ENCODE assay signal across 18 mouse cellular contexts in the genomic region with DNA sequence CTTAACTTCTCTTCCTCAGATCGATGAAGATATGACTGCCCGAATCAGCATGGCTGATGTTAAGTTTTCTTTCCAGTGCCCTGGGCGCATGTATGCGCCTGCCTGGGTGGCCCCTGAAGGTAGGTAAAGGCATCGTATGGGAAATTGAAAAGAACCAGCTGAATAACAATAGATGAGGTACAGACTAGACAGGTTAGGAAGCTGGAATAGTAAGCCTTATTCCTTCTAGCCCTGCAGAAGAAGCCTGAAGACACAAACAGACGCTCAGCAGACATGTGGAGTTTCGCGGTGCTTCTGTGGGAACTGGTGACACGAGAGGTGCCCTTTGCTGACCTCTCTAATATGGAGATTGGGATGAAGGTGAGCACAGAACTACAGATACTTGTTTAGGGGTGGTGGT. TPM values are rescaled to one million over a fixed set of nuclear protein-coding genes. Genes with fewer than 3 reads are reported as not detected.
"Had no signal": no experiment of that assay in that cellular context is flagged by ENCODE, and none has a peak within 500 bp of the region (broad histone marks: within the 10 kb centered on the region; RNA-seq: fewer than 3 reads in every experiment).

No protein-coding gene starts in this region.

- H3K9me3 ChIP-seq: midbrain, embryonic 10.5 days; midbrain, embryonic 13.5 days; midbrain, embryonic 15.5 days; neural tube, embryonic 13.5 days; neural tube, embryonic 15.5 days had no signal

- H3K4me2 ChIP-seq: lung, embryonic 14.5 days; midbrain, embryonic 13.5 days; midbrain, embryonic 15.5 days; neural tube, embryonic 13.5 days; neural tube, embryonic 15.5 days had no signal

- DNase-seq: lung, embryonic 14.5 days; lung, postnatal 10 days; lung, postnatal 4 days; retina, postnatal 1 day; right cerebral cortex, adult 18-20 months; right cerebral cortex, postnatal 25 days; right cerebral cortex, postnatal 4 days; spleen, adult 18-20 months; thymus, adult 2 months; thymus, postnatal 25 days; thymus, postnatal 4 days had no signal

- H3K9ac ChIP-seq: lung, embryonic 14.5 days; midbrain, embryonic 13.5 days; midbrain, embryonic 15.5 days; neural tube, embryonic 13.5 days; neural tube, embryonic 15.5 days had no signal

- H3K4me3 ChIP-seq: midbrain, embryonic 10.5 days; midbrain, embryonic 13.5 days; midbrain, embryonic 15.5 days; myocyte; neural tube, embryonic 13.5 days; neural tube, embryonic 15.5 days had no signal

- H3K27me3 ChIP-seq: midbrain, embryonic 13.5 days; midbrain, embryonic 15.5 days; neural tube, embryonic 13.5 days; neural tube, embryonic 15.5 days had no signal

- ATAC-seq: midbrain, embryonic 13.5 days; midbrain, embryonic 15.5 days had no signal

- H3K27ac ChIP-seq: midbrain, embryonic 10.5 days; midbrain, embryonic 13.5 days; midbrain, embryonic 15.5 days; neural tube, embryonic 13.5 days; neural tube, embryonic 15.5 days had no signal

RNA-seq across cellular contexts. Expression of a gene that starts 45.5 kb away (rescaled TPM):
- total RNA-seq: megakaryocyte-erythroid progenitor cell, adult 5-6 weeks had no signal
